Mouse (Mus musculus) heart, postnatal 0 days (tissue): ENCODE results near the gene Adgrl1. TPM values are rescaled to one million over a fixed set of nuclear protein-coding genes. Genes with fewer than 3 reads are reported as not detected.

Experiments
- ATAC-seq: fragments of 200-750 bp; cut with Nextera tagmentation; 2 replicates; pipeline ENCODE4 v1.8.0; 2017; ENCODE audit warnings: low read depth, moderate number of reproducible peaks, moderate library complexity; ENCODE audit not compliant: insufficient read depth
- DNase-seq: peaks from one replicate; pipeline ENCODE4 v3.0.0-alpha.2; 2016; ENCODE audit warnings: low spot score
- H3K27ac ChIP-seq: fragments of 300-500 bp; sonication (generic); 2 replicates; pipeline ENCODE4 v1.5.1; 2014; ENCODE audit warnings: low read depth, mild to moderate bottlenecking
- H3K27me3 ChIP-seq: fragments of 300-500 bp; sonication (generic); 2 replicates; pipeline ENCODE4 v1.6.1; 2014; ENCODE audit warnings: low read length, mixed read lengths; ENCODE audit not compliant: control insufficient read depth, insufficient read depth
- H3K36me3 ChIP-seq: fragments of 300-500 bp; sonication (generic); replicated peaks from 2 replicates; pipeline ENCODE4 v1.6.1; 2014; ENCODE audit warnings: low read length, mixed read lengths; ENCODE audit not compliant: control insufficient read depth, insufficient read depth
- H3K4me1 ChIP-seq: fragments of 300-500 bp; sonication (generic); 2 replicates; pipeline ENCODE4 v1.6.1; 2014; ENCODE audit warnings: antibody characterized with exemption; ENCODE audit not compliant: control insufficient read depth, insufficient read depth
- H3K4me2 ChIP-seq: fragments of 300-500 bp; sonication (generic); 2 replicates; pipeline ENCODE4 v1.6.1; 2014; ENCODE audit warnings: low read depth, mild to moderate bottlenecking, low read length, moderate library complexity
- H3K4me3 ChIP-seq: fragments of 300-500 bp; sonication (generic); 2 replicates; pipeline ENCODE4 v1.5.1; 2014; ENCODE audit warnings: low read depth, low read length
- H3K9ac ChIP-seq: fragments of 300-500 bp; sonication (generic); replicated peaks from 2 replicates; pipeline ENCODE4 v1.6.1; 2014; ENCODE audit warnings: low read depth, low read length, mixed read lengths
- H3K9me3 ChIP-seq: fragments of 300-500 bp; sonication (generic); replicated peaks from 2 replicates; pipeline ENCODE4 v1.6.1; 2016; ENCODE audit warnings: low read length; ENCODE audit not compliant: control insufficient read depth
- CTCF ChIP-seq: IDR thresholded peaks from 2 replicates; pipeline ENCODE4 v1.5.1; 2016; ENCODE audit warnings: antibody characterized with exemption, control low read depth, low read depth
- EP300 ChIP-seq: IDR thresholded peaks from 2 replicates; pipeline ENCODE4 v1.6.1; 2016; ENCODE audit warnings: antibody characterized with exemption, low read depth
- WGBS: fragments of 180-500 bp; shearing (Covaris S2); extraction: QIAGEN DNeasy Blood & Tissue Kit; methylation state at CpG from one replicate; pipeline ENCODE4 v1.1.7; 2014; 5-methylcytosine and 5-hydroxymethylcytosine counted together
- polyA plus RNA-seq: library from polyadenylated mRNA; unstranded; fragments of >200 nt; fragmentation: Nextera tagmentation; extraction: Ambion mirVana; gene quantifications from 2 replicates; pipeline ENCODE4 v1.2.1, GENCODE M21; 2015
- total RNA-seq: library from RNA; depleted of rRNA; stranded (reverse); fragments of >200 nt; gene quantifications from 2 replicates; pipeline ENCODE4 v1.2.3, GENCODE M21; 2014; ENCODE audit warnings: low replicate concordance

The Adgrl1 gene
- total and polyA plus RNA-seq, 2 experiments from 2014 or later = 4.4 to 28.7 TPM

DNA sequence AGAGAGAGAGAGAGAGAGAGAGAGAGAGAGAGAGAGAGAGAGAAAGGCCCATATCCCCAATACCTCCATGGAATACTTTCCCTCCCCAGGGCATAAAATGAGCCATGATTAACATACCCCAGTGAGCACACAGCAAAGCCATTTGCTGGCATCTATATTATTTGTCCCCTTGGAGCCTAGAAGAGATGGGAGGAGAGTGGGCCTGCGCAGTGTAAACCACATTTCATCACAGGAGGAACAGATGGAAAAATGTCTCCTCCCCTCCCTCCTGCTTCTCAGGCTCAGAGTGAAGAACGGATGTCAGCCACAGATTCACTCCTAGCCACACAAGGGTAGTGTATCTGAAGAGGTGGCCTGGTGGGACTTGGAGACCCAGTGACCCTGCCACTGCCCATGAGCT, 11.5 kb upstream of the Adgrl1 start:
- TF ChIP-seq EP300 (no peak), CTCF (no peak)
- H3K27me3 ChIP-seq = no peaks in the 10 kb centered on the region
- no peak overlapping the region for H3K4me2 ChIP-seq
- no peaks in the 10 kb centered on the region for H3K9me3 ChIP-seq
- DNase-seq (no peak), ATAC-seq (no peak)
- H3K27ac ChIP-seq = no peak overlapping the region
- 52% methylated on average over 2 of the region's 2 CpGs for WGBS
- H3K4me1 ChIP-seq = no peaks in the 10 kb centered on the region
- no peaks in the 10 kb centered on the region for H3K36me3 ChIP-seq
- no peak overlapping the region for H3K9ac ChIP-seq
- H3K4me3 ChIP-seq = no peak overlapping the region

DNA sequence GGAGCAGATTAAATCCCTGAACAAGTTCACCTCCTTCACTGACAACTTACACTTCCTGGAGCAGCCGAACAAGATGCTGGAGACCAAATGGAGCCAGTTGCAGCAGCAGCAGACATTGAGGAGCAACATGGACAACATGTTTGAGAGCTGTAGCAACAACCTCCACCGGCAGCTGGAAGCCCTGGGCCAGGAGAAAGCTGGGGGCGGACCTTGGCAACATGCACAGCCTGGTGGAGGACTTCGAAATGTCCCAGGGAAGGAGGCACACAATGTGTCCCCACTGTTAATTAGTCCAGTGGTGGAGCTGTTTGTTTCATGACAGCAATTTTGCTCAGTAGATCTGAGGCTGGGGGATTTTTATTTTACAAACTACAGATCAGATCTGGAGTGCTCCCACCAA, 7.8 kb upstream of the Adgrl1 start:
- Histone ChIP-seq H3K27me3 (peaks cover 19% of the 10 kb centered on the region), H3K4me3 (no peak overlapping the region), H3K36me3 (no peaks in the 10 kb centered on the region), H3K9me3 (no peaks in the 10 kb centered on the region), H3K9ac (no peak overlapping the region), H3K4me2 (no peak overlapping the region), H3K4me1 (no peaks in the 10 kb centered on the region; the same call in 1 of the 2 replicates), H3K27ac (no peak overlapping the region)
- ATAC-seq (no peak), DNase-seq (no peak)
- WGBS = 45% methylated on average over 4 of the region's 4 CpGs
- no peak for TF ChIP-seq EP300
- TF ChIP-seq CTCF = 0 out of 2 replicates have a peak, but pooled peaks have one; percentile 11

DNA sequence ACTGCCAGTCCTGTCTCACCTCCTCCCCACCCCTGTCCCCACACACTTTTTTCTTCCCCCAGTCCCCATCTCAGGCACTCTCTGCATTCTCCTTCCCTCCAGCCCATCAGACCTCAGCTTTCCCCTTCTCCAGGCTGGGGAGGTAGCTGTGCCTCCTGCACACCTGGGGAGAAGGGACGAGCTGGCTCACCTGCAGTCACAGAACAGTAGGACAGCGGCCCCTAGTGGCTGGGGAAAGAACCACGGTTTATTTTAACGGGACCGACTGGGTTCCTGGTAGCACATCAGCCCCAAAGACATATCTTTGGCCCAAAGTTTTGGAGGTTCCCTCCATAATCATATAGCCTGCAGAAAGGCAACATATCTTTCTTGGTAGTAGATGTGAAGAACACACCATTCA, 6.0 kb upstream of the Adgrl1 start:
- Histone ChIP-seq H3K4me2 (no peak overlapping the region), H3K4me3 (no peak overlapping the region), H3K36me3 (no peaks in the 10 kb centered on the region), H3K27ac (no peak overlapping the region), H3K4me1 (no peaks in the 10 kb centered on the region; the same call in 1 of the 2 replicates), H3K9ac (no peak overlapping the region), H3K9me3 (no peaks in the 10 kb centered on the region), H3K27me3 (peaks cover 21% of the 10 kb centered on the region)
- DNase-seq (peak; percentile 41), ATAC-seq (no peak)
- WGBS = 0% methylated on average over 5 of the region's 5 CpGs
- TF ChIP-seq EP300 (no peak), CTCF (peak; percentile 90)

DNA sequence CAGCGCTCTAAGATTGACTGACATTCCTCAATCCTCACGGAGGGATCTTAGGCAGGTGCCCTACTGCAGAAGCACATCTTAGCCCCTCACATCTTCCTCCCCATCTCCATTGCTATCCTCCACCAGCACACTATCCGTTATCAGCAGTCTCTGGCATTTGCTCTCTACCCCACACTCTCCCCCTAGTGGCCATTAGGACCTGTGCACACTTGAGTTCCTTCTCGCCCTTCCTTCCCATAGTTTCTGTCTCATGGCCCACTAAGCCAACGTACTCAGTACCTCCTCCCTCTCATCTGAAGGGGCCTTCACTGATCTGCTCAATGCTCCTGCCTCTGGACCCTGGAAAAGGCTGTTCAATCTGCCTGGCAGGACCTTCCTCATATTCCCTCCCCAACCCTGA, 4.0 kb upstream of the Adgrl1 start:
- no peak overlapping the region for H3K4me2 ChIP-seq
- no peak overlapping the region for H3K9ac ChIP-seq
- peak; percentile 65 for DNase-seq
- H3K4me1 ChIP-seq = no peaks in the 10 kb centered on the region; the same call in 1 of the 2 replicates
- TF ChIP-seq EP300 (no peak), CTCF (peak; percentile 93)
- peaks cover 21% of the 10 kb centered on the region for H3K27me3 ChIP-seq
- 8% methylated on average over 5 of the region's 5 CpGs for WGBS
- H3K36me3 ChIP-seq = no peaks in the 10 kb centered on the region
- H3K9me3 ChIP-seq = no peaks in the 10 kb centered on the region
- no peak overlapping the region for H3K27ac ChIP-seq
- no peak for ATAC-seq
- H3K4me3 ChIP-seq = no peak overlapping the region

DNA sequence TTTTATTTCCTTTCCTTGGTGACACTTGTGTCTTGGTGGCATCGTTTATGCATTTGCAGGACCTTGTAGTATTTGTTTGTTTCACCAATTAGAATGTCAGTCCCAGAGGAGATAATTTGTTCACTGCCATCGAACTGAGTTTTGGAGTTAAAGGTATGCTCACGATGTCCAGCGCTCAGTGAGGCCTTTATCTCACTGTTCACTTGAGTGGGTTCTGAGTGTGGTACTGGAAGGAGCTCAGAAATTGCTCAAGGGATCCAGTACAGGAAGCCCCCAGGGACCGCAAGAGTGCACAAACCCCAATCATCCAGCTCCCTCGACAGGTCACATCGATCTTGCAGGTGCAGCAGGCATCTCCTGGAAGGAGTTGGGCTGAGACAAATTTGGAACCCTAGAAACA, 3.4 kb upstream of the Adgrl1 start:
- no peak for TF ChIP-seq CTCF
- Histone ChIP-seq H3K4me1 (peaks cover 3% of the 10 kb centered on the region; the same call in 1 of the 2 replicates), H3K27ac (no peak overlapping the region), H3K4me3 (no peak overlapping the region), H3K4me2 (no peak overlapping the region), H3K36me3 (no peaks in the 10 kb centered on the region), H3K27me3 (peaks cover 21% of the 10 kb centered on the region), H3K9me3 (no peaks in the 10 kb centered on the region), H3K9ac (no peak overlapping the region)
- WGBS = 85% methylated on average over 7 of the region's 7 CpGs
- DNase-seq = no peak
- no peak for ATAC-seq

DNA sequence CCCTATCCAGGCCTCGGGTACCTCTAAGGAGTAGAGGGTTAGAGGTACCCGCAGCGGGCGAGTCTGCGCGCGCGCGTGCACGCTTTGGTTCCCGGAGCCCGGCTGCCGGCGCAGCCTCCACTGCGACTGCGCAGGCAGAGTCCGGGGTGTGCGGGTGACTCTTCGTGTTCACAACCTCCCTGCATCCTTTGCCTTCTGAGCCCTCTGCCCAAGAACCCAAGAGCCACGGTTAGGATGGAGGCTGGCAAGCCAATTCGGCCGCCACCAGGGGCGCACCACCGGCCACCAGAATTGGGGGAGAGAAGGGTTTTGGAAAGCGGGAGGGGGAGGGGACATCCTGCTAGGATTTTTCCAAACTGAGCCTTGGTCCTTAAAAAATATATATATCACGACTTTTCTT, 2.7 kb upstream of the Adgrl1 start:
- ATAC-seq = no peak
- TF ChIP-seq EP300 (no peak), CTCF (peak; percentile 61)
- 6% methylated on average over 26 of the region's 26 CpGs for WGBS

More for the DNA sequence above, 2.7 kb upstream of the Adgrl1 start:
- Histone ChIP-seq H3K27ac (no peak overlapping the region), H3K9ac (no peak overlapping the region), H3K4me3 (peak overlapping the region; percentile 25), H3K4me1 (peaks cover 10% of the 10 kb centered on the region; the same call in 1 of the 2 replicates), H3K27me3 (peaks cover 21% of the 10 kb centered on the region), H3K36me3 (no peaks in the 10 kb centered on the region), H3K9me3 (no peaks in the 10 kb centered on the region), H3K4me2 (peak overlapping the region; percentile 56)
- DNase-seq = no peak
